Mouse (Mus musculus) mesoderm, embryonic 11.5 days (tissue): ENCODE data around the gene Galk1.
"Not testable (repeated sequence)": the region's sequence is repeated elsewhere in the genome, so short reads cannot be mapped to it uniquely, and the experiment has no call there.

Experiments used
- DNase-seq: peaks from one replicate; pipeline ENCODE4 v3.0.0-alpha.2; 2012; ENCODE audit warnings: low read depth, low spot score

Gene Galk1

DNA sequence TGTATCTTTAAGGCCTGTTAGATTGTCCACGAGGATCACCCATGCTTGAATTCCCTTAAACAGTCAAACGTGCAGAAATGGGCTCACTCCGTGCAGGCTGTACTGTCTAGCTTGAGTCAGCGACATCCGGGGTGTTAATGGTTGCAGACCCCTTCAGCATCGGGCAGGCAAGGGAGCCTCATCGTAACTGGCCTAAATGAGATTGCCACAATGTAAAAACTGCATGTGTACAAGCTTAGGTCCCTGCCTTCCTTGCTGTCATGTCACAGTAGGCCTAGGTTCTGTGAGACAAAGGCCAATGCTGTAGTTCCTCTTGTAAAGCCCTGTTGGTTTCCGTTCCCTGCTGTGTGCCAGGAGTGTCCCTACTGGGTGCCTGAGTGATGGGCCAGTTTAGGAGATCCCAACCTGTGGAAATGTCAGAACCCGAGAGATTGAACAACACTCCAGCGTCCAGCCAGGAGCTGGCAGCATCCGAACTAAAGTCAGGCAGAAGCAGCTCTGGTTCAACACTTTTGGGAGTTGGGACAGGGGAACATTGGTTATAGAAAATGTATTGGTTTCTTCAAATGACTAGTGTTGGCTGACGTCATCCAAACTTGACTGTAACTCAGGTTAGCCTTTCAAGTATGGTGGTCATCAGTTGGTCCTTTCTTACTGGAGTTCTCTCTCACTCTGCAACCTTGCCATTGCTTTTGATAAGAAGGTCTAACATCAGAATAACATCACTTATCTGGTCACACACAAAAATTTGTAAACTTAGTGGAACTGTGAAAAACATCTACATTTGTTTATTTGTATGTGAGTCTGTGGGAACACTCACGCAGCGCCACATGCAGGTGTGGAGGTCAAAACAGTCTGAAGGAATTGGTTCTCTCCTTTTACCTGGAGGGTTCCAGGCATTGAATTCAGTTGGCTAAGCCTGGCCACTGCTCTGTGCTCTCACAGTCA, 18.7 kb upstream of the Galk1 start:
- no peak for DNase-seq

DNA sequence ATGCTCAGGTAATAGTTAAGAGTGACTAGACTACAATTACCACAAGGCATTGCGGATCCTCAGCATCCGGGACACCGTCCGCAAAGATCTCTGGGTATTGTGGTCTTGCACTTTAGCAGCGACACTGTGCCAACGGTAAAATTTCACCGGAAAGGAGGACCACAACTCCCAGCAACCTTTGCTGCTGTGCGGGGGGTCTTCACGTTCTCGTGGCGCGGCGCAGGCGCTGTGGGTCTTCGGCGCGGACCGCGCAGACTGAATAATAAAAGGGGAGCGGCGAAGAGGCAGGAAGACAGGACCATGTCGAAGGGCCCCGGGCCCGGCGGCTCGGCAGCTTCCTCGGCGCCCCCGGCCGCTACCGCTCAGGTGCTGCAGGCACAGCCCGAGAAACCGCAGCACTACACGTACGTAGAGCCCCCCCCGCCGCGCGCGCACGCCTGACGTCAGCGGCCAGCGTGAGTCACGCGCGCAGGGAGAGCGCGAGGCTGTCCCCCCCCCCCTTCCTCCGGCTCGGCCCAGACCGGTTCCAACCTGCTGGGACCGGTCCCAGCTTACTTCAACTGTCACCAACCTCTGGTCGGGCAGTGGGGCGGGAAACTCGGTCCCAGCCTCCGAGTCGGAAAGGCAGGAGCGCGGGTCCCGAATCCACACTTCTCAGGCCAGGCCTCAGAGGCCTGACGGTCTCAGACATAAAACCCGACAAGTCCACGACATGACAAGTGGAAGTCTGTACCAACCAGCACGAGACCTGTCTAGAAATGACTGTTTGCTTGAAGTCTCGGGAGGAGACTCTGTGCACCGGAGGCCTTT, 17.8 kb upstream of the Galk1 start, which contains the start of gene Unk:
Unk (plus strand) TSS at position 235 of the 810 bp plus-strand sequence.
- DNase-seq: peak; percentile 98

DNA sequence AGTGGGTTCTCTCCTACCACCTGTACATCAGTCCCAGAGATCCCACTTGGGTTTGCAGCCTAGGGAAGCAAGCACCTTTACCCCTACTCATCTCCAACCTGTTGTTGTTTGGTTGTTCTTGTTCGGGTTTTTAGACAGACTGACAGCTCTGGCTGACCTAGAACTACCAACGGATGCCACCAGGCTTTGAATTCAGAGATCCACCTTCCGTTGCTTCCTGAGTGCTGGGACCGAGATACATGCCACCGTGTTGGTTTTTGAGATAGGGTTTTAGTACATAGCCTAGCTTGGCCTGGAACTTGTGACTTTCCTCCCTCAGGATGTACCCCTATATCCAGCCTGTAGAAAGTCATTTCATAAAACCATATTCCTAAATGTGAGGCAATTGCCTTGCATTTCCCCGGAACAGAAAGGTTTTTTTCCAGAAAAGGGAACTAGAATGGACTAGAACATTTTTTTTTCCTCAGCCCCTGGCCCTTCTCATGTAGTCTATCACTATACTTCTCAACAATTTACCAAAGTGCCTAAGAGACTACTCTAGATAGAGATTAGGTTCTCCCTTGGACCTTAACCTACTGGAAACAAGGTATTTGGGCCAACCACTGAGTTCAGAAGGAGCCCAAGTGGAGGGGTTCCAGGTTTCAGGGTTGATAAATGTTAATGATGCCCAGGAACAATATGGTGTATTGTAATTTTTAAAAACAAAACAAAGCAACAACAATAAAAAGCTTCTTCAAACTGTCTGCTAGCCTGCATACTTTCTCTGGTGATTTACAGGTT, 16.8 kb upstream of the Galk1 start:
- DNase-seq: no peak

DNA sequence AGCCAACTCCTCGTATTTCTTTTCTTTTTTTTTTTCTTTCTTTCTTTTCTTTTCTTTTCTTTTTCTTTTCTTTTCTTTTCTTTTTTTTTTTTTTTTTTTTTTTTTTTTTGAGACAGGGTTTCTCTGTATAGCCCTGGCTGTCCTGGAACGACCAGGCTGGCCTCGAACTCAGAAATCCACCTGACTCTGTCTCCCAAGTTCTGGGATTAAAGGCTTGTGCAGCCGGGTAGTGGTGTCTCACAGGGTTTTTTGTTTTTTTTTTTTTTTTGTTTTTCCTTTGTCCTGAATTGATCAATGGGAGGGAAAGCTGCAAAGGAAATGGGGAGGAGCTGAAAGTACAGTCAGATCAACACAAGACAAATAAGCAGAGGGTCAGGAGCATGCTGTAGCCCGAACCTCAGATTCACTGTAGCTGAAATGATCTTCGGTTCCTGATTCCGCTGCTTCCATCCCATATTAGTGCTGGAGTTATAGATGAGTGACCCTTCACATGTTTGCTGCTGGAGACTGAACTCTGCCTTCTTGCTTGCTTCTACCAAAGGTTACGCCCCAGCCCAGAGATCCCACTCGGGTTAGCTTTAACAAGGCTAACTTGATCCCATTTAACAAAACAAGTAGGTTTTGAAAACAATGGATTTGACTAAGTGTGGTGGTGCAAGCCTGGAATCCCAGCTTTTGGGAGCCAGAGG, 15.8 kb upstream of the Galk1 start:
- DNase-seq: no peak

DNA sequence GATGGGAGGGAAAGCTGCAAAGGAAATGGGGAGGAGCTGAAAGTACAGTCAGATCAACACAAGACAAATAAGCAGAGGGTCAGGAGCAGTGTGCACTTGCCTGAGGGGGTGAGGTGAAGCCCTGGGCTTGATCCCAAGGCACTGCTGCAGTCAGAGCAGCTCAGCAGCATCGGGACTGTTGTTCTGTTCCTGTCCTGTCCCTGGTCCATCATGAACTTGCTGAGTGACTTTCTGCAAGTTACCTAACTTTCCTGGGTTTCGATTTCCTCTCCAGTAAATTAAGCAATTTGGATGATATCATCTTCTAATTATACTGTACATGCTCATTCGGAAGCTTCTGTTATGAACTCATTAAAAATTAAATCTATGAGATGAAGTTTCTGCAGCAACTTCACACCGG, 15.2 kb upstream of the Galk1 start, which contains the start of gene H3f3b:
H3f3b (minus strand) TSS at position 207 of the 400 bp plus-strand sequence.
- no peak for DNase-seq

DNA sequence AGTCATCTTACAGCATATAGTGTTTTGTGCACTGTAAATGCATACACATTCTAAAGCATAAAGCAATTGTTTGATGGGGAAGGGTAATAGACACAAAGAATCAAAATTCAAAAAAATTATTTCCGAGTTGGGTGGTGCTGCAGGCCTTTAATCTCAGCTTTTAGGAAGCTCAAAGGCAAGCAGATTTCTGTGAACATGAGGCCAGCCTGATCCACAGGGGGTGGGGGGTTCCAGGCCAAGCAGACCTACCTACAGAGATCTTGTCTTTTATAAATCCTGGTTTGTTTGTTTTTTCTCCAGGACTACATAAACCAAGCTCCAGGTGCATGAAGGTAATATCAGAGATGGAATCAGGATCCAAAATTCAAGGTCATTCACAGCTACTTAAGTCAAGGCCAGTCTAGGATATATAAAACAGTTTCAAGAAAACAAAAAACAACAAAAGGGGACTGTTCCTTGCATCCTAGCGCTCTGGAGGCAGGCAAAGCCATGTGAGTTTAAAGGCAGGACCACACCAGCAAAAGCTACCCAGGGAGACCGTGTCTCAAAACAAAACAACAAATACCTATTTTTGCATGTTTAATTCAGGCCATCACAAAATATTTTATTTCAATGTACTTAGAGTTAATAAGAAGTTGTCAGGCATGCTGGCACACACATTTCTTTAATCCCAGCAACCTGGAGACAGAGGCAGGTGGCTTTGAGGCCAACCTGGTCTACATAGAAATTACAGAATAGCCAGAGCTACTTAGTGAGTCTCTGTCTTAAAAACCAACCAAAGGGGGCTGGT, 12.7 kb upstream of the Galk1 start:
- DNase-seq: no peak

DNA sequence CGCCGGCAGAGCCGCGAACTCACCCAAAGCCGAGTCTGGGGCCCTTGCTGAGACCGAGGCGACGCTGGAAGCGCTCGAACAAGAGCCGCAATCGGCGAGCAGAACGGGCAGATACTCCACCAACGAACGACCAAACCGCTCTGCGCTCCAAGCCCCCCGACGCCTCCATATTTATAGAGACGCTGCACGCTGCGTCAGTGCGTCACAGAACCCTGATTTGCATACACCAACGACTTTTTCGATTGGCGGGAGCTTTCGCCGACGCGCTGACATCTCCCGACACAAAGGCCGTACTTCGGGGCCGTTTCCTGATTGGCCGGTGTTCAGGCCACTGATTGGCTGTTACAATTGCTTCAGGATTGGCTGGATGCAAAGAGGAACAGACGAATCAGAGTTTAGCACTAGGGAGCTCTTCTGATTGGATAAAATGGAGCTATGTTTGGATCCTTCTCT, 11.9 kb upstream of the Galk1 start:
- DNase-seq: peak; percentile 99

DNA sequence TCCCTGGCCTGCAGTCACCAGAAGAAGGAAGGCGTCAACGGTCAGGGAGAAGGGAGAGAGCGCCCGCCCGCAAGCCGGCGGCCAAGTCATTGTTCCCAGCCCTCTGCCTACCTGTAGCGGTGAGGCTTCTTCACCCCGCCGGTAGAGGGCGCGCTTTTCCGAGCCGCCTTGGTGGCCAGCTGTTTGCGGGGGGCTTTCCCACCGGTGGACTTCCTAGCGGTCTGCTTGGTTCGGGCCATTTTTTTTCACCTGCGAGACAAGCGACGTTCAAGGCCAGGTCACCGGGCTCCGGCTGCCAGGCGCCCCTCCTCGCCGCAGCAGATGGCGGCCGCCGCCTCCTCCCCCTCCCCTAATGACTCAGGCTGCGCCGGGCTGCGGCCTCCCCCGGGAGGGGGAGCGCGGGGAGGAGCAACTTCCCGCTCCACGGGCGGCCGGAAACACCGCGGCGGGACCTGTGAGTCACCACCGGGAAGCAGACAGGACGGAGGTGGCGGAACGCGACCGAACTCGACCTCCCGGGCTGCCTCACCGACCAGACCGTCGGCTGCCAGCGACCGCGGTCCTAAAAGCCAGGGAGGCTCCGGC, 11.3 kb upstream of the Galk1 start:
- peak; percentile 87 for DNase-seq

DNA sequence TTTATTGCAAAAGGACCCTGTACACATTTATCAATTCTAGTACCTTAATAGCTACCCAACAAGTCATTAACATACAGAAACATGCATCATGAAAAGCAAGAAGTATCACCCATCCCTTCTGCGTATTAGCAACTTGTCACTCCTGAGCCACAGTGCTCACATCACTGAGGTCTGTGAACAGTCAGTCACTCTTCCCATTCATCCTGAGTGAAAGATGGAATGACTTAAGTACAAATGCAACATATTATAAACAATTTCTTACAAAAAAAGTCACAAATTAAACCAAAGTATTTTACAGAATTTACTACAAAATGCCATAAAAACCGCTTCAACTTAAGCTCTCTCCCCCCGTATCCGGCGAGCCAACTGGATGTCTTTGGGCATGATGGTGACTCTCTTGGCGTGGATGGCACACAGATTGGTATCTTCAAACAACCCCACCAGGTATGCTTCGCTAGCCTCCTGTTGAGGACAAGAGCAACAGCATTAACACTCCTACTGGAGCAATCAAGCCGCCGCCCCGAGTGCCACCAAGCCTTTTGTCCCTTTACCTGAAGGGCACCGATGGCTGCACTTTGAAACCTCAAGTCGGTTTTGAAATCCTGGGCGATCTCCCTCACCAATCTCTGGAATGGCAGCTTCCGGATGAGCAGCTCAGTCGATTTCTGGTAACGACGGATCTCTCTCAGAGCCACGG, 10.7 kb upstream of the Galk1 start:
- DNase-seq: not testable (repeated sequence)

DNA sequence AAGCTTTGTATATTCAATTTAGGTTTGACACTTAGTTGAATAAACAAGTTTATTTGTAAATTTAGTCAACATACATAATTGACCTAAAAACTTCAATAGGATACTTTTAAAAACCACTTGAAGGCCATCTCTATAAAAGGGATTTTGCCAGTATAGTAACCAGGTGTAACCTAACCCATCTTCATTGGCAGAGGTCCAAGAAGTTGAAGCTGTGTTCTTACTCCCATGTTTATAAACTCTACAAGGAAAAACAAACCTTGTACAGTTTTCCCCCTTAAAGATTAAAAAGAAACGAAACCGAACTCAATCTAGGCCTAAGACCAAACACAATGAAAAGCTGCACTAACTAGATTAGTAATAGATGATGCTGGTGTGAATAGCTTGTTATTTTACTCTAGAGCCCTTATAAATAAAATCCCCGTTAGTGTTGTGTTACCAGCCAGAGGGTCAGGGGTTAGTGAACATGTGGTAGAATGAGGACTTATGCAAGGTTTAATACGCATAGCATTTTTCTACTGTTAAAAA, 9.8 kb upstream of the Galk1 start:
- DNase-seq: no peak

DNA sequence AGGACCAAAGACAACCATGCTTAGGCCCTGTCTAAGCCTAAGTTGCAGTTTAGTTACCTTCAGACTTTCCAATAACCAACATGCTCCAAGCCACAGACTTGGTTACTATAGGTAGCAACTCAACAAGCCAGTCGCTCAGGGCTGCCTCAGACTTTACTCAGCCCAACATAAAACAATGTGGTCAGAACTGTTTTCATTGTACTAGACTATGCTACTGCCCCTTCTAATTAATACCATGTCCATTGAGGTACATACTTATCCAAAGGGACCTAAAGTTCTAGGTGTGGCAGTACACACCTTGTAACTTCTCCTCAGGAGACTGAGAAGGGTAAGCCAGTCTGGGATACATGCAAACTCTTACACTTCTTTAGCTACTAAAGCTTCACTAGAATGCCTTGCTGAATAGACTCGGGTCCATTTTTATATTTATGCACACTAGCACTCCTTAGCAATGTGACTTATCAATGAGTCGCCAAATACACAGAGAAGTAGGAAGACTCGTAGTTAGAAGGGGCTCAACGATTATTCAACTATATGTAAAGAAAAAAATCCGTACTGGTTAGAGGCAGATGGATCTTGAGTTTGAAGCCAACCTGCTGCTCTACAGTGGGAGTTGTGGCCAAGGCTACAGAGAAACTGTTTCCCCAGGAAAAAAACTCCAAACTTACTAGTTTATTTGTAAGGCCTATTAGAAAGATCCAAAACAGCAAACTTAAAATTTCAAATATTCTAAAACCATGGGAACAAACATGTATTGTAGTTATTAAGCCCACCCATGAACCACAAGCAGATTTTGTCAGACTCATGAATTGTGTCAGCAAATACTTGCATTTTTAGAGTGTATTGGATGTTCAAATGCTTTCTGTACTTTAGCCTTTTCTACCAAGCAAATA, 9.1 kb upstream of the Galk1 start:
- no peak for DNase-seq

DNA sequence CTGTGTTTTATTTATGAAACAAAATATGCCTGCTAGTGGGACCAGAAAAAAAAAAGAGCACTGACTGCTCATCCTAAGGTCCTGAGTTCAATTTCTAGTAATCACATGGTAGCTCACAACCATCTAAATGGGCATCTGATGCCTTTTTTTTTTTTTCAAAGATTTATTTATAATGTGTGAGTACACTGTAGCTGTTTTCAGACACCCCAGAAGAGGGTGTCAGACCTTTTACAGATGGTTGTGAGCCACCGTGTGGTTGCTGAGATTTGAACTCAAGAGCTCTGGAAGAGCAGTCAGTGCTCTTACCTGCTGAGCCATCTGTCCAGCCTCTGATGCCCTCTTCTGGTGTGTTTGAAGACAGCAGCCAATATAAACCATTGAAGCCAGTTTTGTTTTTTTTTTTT, 8.0 kb upstream of the Galk1 start:
- no peak for DNase-seq

DNA sequence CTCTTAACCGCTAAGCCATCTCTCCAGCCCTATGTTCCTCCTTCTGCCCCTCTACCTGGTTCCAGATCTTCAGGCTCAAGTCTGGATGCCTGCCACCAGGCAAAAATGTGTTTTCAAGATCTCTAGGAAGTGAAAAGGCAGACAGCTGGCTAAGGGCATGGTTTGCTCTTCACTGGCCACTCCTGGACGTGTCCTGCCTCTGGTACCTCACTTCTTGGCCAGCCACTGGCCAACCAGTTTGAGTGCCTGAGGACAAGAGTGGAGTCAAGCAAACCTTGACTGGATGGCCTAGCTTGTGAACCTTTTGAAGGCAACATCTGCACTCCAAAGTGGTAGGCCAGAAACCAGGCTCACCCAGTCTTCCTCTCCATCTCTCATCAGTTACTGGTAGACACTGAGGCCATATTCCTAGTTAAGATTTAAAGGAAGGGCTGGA, 7.5 kb upstream of the Galk1 start:
- peak; percentile 51 for DNase-seq

DNA sequence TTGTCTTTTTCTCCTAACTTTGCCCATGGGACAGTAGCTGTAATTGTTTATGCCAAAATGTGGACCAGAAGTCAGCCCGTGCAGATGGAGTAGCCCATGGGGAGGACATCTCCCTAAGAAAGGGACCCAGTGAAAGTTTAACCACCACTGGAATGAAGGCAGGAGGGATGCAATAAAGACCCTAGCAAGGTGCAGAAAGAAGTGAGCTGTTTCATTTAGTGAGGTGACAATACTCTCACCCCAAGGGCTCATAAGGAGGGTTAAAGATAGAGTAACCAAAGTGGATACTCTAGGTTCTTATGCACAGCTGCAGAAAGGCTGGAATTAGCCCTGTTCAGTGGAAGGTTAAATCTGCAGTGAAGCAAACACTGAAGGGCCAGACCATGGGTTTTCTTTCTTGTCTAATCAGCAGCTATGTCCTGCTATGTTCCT, 6.9 kb upstream of the Galk1 start:
- DNase-seq: peak; percentile 61

DNA sequence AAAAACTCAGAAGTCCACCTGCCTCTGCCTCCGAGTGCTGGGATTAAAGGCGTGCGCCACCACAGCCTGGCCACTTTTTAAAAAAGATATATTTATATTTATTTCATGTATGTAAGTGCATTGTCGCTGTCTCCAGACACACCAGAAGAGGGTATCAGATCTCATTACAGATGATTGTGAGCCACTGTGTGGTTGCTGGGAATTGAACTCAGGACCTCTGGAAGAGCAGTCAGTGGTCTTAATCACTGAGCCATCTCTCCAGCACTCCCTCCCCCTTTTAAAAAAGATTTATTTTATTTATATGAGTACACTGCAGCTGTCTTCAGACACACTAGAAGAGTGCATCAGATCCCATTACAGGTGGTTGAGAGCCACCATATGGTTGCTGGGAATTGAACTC, 6.3 kb upstream of the Galk1 start:
- DNase-seq: not testable (repeated sequence)

DNA sequence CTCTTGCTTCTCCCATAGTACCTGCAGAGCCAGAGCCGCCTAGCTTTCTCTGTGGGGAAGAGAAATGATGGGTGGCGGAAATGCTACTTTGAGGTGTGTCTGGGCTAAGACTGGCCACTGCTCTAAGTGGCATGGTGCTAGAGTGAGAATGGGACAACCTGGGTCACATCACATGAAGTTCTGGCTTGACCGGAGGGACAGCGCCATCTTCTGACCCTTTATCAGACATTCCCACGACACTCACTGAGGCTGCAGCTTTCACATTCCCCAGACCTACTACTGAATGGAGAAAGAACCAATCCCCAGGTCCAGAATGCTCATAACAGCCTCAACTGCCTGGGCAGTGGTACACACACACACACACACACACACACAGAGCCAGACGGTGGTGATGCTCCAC, 5.6 kb upstream of the Galk1 start:
- DNase-seq: peak; percentile 58

DNA sequence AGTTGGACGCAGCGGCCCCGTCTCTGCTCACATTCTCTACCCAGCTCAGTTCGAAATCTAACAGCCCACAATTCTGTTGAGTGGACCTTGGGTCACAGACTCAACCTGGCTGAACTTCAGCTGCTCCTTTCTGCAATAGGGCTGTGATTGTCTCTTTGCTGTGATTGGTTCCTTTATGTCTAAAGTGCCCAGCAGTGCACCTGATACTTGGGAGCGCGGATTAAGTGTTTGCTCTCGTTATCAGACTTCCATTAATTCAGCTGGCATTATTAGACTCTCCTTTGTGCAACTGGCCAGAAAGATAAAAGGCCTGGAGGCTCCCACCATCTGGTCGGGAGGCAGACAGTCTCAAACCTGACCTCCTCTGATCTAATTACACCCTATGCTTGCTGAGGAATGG, 2.3 kb upstream of the Galk1 start:
- DNase-seq: no peak
